Mouse (Mus musculus) spleen, adult 2 months (tissue): ENCODE data around the gene Spred3. TPM values are rescaled to one million over a fixed set of nuclear protein-coding genes. Genes with fewer than 3 reads are reported as not detected.
"Not testable (repeated sequence)": the region's sequence is repeated elsewhere in the genome, so short reads cannot be mapped to it uniquely, and the experiment has no call there.

Experiments used
- DNase-seq, 2 experiments: peaks; one replicate each; pipeline versions ENCODE4 v3.0.0 to v3.0.0-alpha.2; 2012 to 2021; ENCODE audit warnings: low spot score in 2 of 2, low read depth in 1 of 2
- H3K27ac ChIP-seq: fragments of 200-500 bp; 2 replicates; pipeline ENCODE4 v1.5.1; 2012; ENCODE audit warnings: low read length, inconsistent platforms; ENCODE audit not compliant: insufficient read depth
- H3K27me3 ChIP-seq: fragments of 200-500 bp; 2 replicates; pipeline ENCODE4 v1.6.1; 2012; ENCODE audit warnings: mild to moderate bottlenecking, moderate library complexity, low read length, inconsistent platforms; ENCODE audit not compliant: control insufficient read depth, insufficient read depth
- H3K36me3 ChIP-seq: fragments of 200-500 bp; 2 replicates; pipeline ENCODE4 v1.6.1; 2012; ENCODE audit warnings: mild to moderate bottlenecking, low read length, inconsistent platforms; ENCODE audit not compliant: control insufficient read depth, insufficient read depth
- H3K4me1 ChIP-seq: fragments of 200-500 bp; 2 replicates; pipeline ENCODE4 v1.6.1; 2011; ENCODE audit warnings: inconsistent platforms; ENCODE audit not compliant: control insufficient read depth, insufficient read depth, insufficient read length
- H3K4me3 ChIP-seq: fragments of 200-500 bp; 2 replicates; pipeline ENCODE4 v1.5.1; 2011; ENCODE audit warnings: mild to moderate bottlenecking, inconsistent platforms; ENCODE audit not compliant: insufficient read depth, insufficient read length; ENCODE audit errors: extremely low read depth
- CTCF ChIP-seq: fragments of 200-500 bp; IDR thresholded peaks from 2 replicates; pipeline ENCODE4 v1.5.1; 2011; ENCODE audit warnings: mild to moderate bottlenecking, inconsistent platforms; ENCODE audit not compliant: insufficient read depth, insufficient read length, insufficient replicate concordance; ENCODE audit errors: extremely low read depth
- POLR2A ChIP-seq: fragments of 200-500 bp; IDR thresholded peaks from 2 replicates; pipeline ENCODE4 v1.6.1; 2011; ENCODE audit warnings: low read depth, low read length, inconsistent platforms
- WGBS: fragments of 180-500 bp; shearing (Covaris S2); methylation state at CpG from one replicate; pipeline ENCODE4 v1.1.7; 2018; 5-methylcytosine and 5-hydroxymethylcytosine counted together
- polyA plus RNA-seq: library from polyadenylated mRNA; depleted of rRNA; stranded (reverse); fragments of >200 nt; gene quantifications from 2 replicates; pipeline ENCODE4 v1.2.3, GENCODE M21; 2012; rRNA removed

Spred3 gene
- polyA plus RNA-seq, result 1.4 and 1.6 TPM in 2 replicates

DNA sequence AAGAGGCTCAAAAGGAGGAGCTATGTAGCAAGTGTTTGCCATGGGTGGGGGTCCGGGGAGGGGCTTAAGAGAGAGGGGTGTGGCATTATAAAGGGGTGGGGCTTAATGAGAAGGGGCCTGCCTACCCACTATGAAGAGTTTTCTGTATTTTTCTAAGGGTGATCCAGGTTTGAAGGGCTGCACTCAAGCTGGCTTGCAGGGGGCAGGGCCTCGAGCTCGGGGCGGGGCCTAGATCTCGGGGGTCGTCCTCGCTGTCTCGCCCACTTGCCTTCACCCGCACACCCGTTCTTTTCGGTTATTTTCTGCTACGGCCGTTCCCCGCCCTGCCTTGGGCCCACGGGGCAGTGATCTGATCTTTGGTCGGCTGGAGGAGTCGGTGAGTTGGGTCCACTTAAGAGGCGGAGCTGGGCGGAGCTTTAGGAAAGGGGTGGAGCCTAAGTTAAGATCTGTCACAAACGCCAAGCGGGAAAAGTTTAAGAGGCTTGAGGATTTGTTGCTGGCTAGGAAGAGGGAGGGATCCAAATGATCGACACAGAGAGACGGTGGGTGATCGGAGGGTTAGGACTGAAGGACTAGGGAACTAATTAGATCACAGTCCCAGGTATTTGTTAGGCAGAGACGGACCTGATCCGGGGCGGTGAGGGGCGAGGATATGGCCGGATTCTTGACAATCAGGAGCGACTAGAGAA, at the start of gene Spred3, which contains the start of gene Ggn:
Spred3 (minus strand) TSS at position 346 of the 689 bp plus-strand sequence.
Ggn (plus strand) TSS at position 145 of the 689 bp plus-strand sequence.
- peak in 1 of 2 experiments; percentile 36 for DNase-seq
- H3K4me3 ChIP-seq, result peak within 1 kb of the TSS; percentile 48
- peaks cover 19% of the 10 kb centered on the region for H3K36me3 ChIP-seq
- H3K27me3 ChIP-seq, result peaks cover 23% of the 10 kb centered on the region
- H3K27ac ChIP-seq, result no peak within 1 kb of the TSS
- H3K4me1 ChIP-seq, result peaks cover 20% of the 10 kb centered on the region
- TF ChIP-seq POLR2A, result no peak
- TF ChIP-seq CTCF, result no peak
- WGBS, result under 1% methylated on average over 30 of the region's 30 CpGs

GRCm38 (mm10) chr7:29214846-29215245, 44.6 kb upstream of the Spred3 start:
- H3K4me1 ChIP-seq, result no peaks in the 10 kb centered on the region
- H3K27me3 ChIP-seq, result no peaks in the 10 kb centered on the region
- DNase-seq, result no peak
- H3K27ac ChIP-seq, result no peak overlapping the region
- no peak for TF ChIP-seq CTCF
- no peak for TF ChIP-seq POLR2A
- no peaks in the 10 kb centered on the region for H3K36me3 ChIP-seq
- WGBS, result 89% methylated on average over 15 of the region's 15 CpGs
- H3K4me3 ChIP-seq, result no peak overlapping the region

DNA sequence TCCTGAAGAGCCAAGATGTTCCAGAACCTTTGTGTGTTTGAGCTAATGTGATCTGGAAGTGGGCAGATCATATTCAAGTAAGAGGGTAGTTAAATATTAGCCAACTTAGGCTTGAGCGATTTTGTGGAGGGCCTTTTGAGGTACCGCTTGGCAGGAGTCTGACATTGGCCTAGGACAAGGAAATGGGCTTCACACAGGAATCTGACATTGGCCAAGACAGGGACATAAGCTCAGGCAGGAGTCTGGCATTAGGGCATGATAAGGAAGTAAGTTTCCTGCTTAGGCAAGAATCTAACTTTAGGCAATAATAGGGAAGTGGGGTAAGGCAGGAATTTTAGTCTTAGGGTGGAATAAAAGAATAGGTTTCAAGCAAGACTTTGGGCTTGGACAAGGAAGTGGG, 44.0 kb upstream of the Spred3 start:
- TF ChIP-seq CTCF (no peak), POLR2A (no peak)
- Histone ChIP-seq H3K27ac (no peak overlapping the region), H3K4me3 (no peak overlapping the region), H3K4me1 (no peaks in the 10 kb centered on the region), H3K36me3 (no peaks in the 10 kb centered on the region), H3K27me3 (no peaks in the 10 kb centered on the region)
- WGBS, result 79% methylated on average over 2 of the region's 2 CpGs
- DNase-seq, result no peak

GRCm38 (mm10) chr7:29213675-29214082, 43.5 kb upstream of the Spred3 start, which contains the start of gene Catsperg1:
Gene Catsperg1 (minus strand): TSS chr7:29214035.
- H3K36me3 ChIP-seq, result no peaks in the 10 kb centered on the region
- WGBS, result 68% methylated on average over 20 of the region's 20 CpGs
- TF ChIP-seq CTCF, result no peak
- TF ChIP-seq POLR2A, result no peak
- DNase-seq, result no peak
- H3K4me3 ChIP-seq, result no peak within 1 kb of the TSS
- no peaks in the 10 kb centered on the region for H3K4me1 ChIP-seq
- no peaks in the 10 kb centered on the region for H3K27me3 ChIP-seq
- no peak within 1 kb of the TSS for H3K27ac ChIP-seq

DNA sequence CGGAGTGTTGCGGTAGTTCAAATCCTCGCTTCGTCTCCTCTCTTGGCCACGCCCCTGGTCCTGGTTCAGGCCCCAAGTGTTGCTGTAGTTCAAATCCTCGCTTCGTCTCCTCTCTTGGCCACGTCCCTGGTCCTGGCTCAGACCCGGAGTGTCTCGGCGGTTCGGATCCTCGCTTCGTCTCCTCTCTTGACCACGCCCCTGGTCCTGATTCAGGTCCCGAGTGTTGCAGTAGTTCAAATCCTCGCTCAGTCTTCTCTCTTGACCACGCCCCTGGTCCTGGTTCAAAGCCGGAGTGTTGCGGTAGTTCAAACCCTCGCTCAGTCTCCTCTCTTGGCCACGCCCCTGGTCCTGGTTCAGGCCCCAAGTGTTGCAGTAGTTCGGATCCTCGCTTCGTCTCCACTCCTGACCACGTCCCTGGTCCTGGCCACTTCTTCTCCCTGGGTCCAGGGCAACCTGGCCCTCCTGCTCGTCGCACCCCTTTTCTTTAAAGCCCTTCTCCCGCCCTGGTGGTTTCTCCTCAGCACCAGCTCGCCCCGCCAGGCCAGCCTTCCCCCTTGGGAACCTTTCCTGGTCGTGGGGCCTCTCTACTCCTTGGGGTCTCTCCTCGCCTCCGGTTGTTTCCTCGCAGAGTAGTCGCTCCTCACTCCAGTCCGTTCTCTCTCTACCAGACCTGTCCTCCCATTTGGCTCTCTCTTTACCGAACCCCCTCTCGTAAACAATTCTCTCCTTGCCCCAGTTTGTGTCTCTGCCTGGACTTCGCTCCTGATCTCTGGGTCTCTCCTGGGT, 42.8 kb upstream of the Spred3 start:
- not testable (repeated sequence) for H3K36me3 ChIP-seq, H3K4me3 ChIP-seq, DNase-seq, H3K27me3 ChIP-seq, H3K4me1 ChIP-seq, H3K27ac ChIP-seq
- WGBS, result 89% methylated on average over 40 of the region's 40 CpGs

- H3K36me3 ChIP-seq, result no peaks in the 10 kb centered on the region
- H3K27me3 ChIP-seq, result no peaks in the 10 kb centered on the region
- TF ChIP-seq POLR2A (no peak), CTCF (no peak)
- H3K27ac ChIP-seq, result peak overlapping the region; percentile 77; the same call in 1 of the 2 replicates
- WGBS, result 76% methylated on average over 26 of the region's 26 CpGs
- no peak for DNase-seq
- H3K4me1 ChIP-seq, result no peaks in the 10 kb centered on the region
- no peak overlapping the region for H3K4me3 ChIP-seq
Measured at GRCm38 (mm10) chr7:29212199-29212765, 42.1 kb upstream of the Spred3 start.

DNA sequence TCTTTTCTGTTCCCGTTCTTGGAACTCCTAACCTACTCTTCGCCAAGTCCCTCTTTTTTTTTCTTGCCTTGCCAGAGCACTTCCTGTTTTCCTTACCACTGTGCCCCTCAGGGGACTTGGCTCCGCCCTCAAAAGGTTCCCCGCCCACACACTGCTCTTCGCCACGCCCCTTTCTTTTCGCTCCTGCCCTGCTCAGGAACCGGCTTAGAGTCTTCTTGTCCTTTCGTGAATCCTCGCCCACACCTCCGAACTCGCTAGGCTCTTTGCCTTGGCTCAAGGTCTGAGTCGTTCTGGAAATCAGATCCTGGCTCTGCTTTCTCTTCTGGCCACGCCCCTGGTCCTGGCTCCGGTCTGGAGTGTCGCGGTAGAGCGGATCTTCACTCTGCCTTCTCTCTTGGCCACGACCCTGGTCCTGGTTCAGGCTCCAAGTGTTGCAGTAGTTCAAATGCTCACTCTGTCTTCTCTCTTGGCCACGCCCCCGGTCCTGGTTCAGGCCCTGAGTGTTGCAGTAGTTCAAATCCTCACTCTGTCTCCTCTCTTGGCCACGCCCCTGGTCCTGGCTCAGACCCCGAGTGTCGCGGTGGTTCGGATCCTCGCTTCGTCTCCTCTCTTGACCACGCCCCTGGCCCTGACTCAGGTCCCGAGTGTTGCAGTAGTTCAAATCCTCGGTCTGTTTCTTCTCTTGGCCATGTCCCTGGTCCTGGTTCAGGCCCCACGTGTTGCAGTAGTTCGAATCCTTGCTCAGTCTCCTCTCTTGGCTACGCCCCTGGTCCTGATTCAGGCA, 41.4 kb upstream of the Spred3 start:
- Histone ChIP-seq H3K4me3 (peak overlapping the region; percentile 67), H3K36me3 (no peaks in the 10 kb centered on the region), H3K27ac (peak overlapping the region; percentile 77), H3K4me1 (no peaks in the 10 kb centered on the region), H3K27me3 (no peaks in the 10 kb centered on the region)
- 8% methylated on average over 34 of the region's 34 CpGs for WGBS
- peak; percentile 4; the same call in 1 of the 2 replicates for TF ChIP-seq POLR2A
- no peak for TF ChIP-seq CTCF
- DNase-seq, result peak; percentile 82 to 87

- H3K27me3 ChIP-seq, H3K4me1 ChIP-seq, H3K36me3 ChIP-seq: not testable (repeated sequence)
- Histone ChIP-seq H3K27ac (peak overlapping the region; percentile 77), H3K4me3 (peak overlapping the region; percentile 67)
- 9% methylated on average over 9 of the region's 15 CpGs for WGBS
- DNase-seq, result peak in 1 of 2 experiments; percentile 40
Measured at GRCm38 (mm10) chr7:29211013-29211412, 40.8 kb upstream of the Spred3 start.
